Mouse (Mus musculus) adrenal gland, postnatal 4 days (tissue): Measurements from ENCODE around the gene Zbtb22. TPM values are rescaled to one million over a fixed set of nuclear protein-coding genes. Genes with fewer than 3 reads are reported as not detected.

Experiments
- DNase-seq, 2 experiments: peaks; one replicate each; pipeline ENCODE4 v3.0.0; 2021 to 2022; ENCODE audit warnings: low spot score in 2 of 2, mixed read lengths in 2 of 2
- microRNA-seq: library from miRNA; unstranded; fragments of <30 nt; microRNA quantifications from one replicate; pipeline ENCODE4 v1.2.0, GENCODE M21; 2021
- total RNA-seq, 2 experiments: library from RNA; stranded (reverse); gene quantifications; 2 replicates each; pipeline ENCODE4 v1.2.3; 2021

Gene Zbtb22
- total RNA-seq, 2 experiments from 2014 or later, result 43.0 to 47.1 TPM

DNA sequence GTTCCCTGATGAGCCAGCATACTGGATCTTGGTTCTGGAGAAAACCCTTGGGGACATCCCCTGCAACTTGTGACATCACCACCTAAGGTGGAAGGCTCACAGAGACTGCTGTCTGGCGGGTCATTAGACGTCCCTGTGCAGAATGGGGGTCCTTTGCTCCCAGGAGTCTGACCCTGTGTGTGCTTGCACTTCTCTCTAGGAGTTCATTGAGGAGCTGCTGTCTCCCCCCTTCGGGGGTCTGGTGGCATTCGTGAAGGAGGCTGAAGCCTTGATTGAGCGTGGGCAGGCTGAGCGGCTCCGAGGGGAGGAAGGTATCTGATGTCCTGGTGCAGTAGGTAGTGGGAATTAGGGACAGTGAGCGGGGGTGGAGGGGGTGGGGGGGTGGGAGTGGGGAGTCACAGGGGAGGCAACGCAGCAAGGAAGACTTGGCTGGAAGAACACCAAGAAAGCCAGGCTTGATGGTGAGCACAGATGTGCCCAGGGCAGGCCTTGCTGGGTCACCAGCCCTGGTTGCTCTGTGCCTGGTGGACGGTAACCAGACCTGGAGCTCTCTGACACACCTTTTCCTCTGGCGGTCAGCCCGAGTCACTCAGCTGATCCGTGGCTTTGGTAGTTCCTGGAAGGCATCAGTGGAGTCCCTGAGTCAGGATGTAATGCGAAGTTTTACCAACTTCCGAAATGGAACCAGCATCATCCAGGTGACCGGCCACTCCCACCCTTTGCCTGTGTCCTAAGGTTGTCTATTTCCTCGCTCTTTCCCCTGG lies 49.6 kb downstream of the Zbtb22 start:
- no peak for DNase-seq

DNA sequence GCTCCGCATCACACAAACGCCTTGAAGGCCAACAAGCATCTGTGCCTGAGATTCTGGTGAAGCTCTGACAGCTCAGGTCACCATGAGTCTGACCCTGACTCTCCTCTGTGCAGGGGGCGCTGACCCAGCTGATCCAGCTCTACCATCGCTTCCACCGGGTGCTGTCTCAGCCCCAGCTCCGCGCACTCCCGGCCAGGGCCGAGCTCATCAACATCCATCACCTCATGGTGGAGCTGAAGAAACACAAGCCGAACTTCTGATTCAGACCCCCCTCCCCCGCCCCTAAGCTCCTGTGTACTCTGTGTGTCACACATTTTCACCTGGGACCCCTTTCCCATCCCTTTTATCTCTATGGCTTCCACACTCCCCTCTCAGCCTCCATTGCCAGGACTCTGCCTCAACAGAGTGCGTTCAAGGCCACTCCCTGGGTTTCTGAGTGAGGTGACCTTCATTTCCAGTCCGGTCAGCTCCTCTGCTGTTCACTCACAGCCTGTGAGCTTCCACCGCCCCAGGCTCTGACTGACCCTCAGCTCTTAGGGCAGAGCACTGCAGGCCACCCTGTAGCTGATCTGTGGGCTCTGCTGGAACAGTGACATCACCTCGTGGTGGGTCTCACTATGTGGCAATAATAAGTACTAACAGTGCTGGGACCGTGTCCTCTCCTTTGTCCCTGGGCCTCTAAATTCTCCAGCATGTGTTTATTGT lies 50.3 kb downstream of the Zbtb22 start:
- no peak for DNase-seq

DNA sequence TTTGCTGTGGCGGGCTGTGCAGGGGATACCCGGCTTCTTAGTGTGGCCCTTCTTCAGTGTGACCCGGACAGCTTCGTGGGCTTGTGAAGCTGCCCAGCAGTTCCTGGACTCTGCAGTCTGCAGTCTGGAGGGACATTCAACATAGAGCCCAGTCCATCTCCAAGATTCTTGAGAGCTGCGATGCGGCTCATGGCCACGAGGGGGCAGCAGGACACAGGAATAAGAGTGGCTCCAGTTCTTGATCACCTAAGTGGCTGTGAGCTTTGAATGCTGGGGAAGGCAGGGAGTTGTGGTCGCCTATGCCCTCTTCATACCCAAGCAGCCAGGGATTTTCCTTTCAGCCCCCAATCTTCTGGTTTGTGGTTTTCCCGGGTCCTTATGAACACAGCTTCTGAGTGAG lies 52.8 kb downstream of the Zbtb22 start:
- peak in 1 of 2 experiments; percentile 66 for DNase-seq

Small RNA genes lying within 50 kb of the gene (microRNA-seq; reads per million reads assigned to microRNA genes)
- gene Gm27740, result not detected

Other genes with a start within 250 kb of the Zbtb22 start
- gene Hnrnpm, start 229.0 kb upstream of the Zbtb22 start, total RNA-seq, result 100 to 1,000 TPM; 197 to 237 TPM
- 10 to 100 TPM; 85.4 to 85.6 TPM for gene March2, start 197.2 kb upstream of the Zbtb22 start, total RNA-seq
- gene Rab11b, start 155.4 kb upstream of the Zbtb22 start, total RNA-seq, result 100 to 1,000 TPM; 305 to 306 TPM
- 10 to 100 TPM; 43.9 to 68.2 TPM for gene Angptl4, start 134.1 kb upstream of the Zbtb22 start, total RNA-seq
- gene Kank3, start 105.4 kb upstream of the Zbtb22 start, total RNA-seq, result 100 to 1,000 TPM; 117 to 136 TPM
- 1,000 to 10,000 TPM; 1,918 to 2,060 TPM for gene Rps28, start 91.3 kb upstream of the Zbtb22 start, total RNA-seq
- gene Ndufa7, start 91.3 kb upstream of the Zbtb22 start, total RNA-seq, result 100 to 1,000 TPM; 354 to 402 TPM
- gene Cd320, start 72.8 kb upstream of the Zbtb22 start, total RNA-seq, result 10 to 100 TPM; 34.3 to 36.0 TPM
- gene Gm7029, start 42.1 kb upstream of the Zbtb22 start, total RNA-seq, result not detected
- gene Kifc1, start 25.2 kb upstream of the Zbtb22 start, total RNA-seq, result 10 to 100 TPM; 30.5 to 31.0 TPM
- not detected for gene Platr17, start 10.8 kb upstream of the Zbtb22 start, total RNA-seq
- gene Daxx, start 6.5 kb upstream of the Zbtb22 start, total RNA-seq, result 10 to 100 TPM; 34.7 to 37.8 TPM
- gene Tapbp, start within 50 bp of the Zbtb22 start, total RNA-seq, result 100 to 1,000 TPM; 122 to 131 TPM
- 10 to 100 TPM; 87.9 to 94.5 TPM for gene Rgl2, start 13.6 kb downstream of the Zbtb22 start, total RNA-seq
- gene Pfdn6, start 24.4 kb downstream of the Zbtb22 start, total RNA-seq, result 10 to 100 TPM; 96.5 to 98.1 TPM
- gene Wdr46, start 24.8 kb downstream of the Zbtb22 start, total RNA-seq, result 10 to 100 TPM; 35.1 to 35.2 TPM
- 1 to 10 TPM; 7.1 to 7.2 TPM for gene B3galt4, start 35.6 kb downstream of the Zbtb22 start, total RNA-seq
- gene Vps52, start 39.9 kb downstream of the Zbtb22 start, total RNA-seq, result 10 to 100 TPM; 62.8 to 72.5 TPM
- gene Rps18, start 40.1 kb downstream of the Zbtb22 start, total RNA-seq, result 1,000 to 10,000 TPM; 1,180 to 1,281 TPM
- gene H2-K1, start 84.4 kb downstream of the Zbtb22 start, total RNA-seq, result 100 to 1,000 TPM; 173 to 174 TPM
- 10 to 100 TPM; 49.0 to 54.3 TPM for gene Ring1, start 108.8 kb downstream of the Zbtb22 start, total RNA-seq
- 100 to 1,000 TPM; 135 to 144 TPM for gene H2-Ke6, start 112.2 kb downstream of the Zbtb22 start, total RNA-seq
- 100 to 1,000 TPM; 145 to 156 TPM for gene Slc39a7, start 115.8 kb downstream of the Zbtb22 start, total RNA-seq
- 10 to 100 TPM; 74.5 to 78.0 TPM for gene Rxrb, start 115.9 kb downstream of the Zbtb22 start, total RNA-seq
- gene Col11a2, start 123.5 kb downstream of the Zbtb22 start, total RNA-seq, result 1 to 10 TPM; 3.1 to 6.4 TPM
- gene H2-Oa, start 176.4 kb downstream of the Zbtb22 start, total RNA-seq, result under 1 TPM in 1 of 2 experiments, not detected in 1; 0.31 TPM
- gene H2-DMa, start 203.6 kb downstream of the Zbtb22 start, total RNA-seq, result 10 to 100 TPM; 11.2 to 11.7 TPM
- gene Brd2, start 206.7 kb downstream of the Zbtb22 start, total RNA-seq, result 100 to 1,000 TPM; 225 to 226 TPM
- gene H2-DMb2, start 227.4 kb downstream of the Zbtb22 start, total RNA-seq, result 1 to 10 TPM; 1.2 to 3.0 TPM
- gene H2-DMb1, start 237.2 kb downstream of the Zbtb22 start, total RNA-seq, result 1 to 10 TPM; 1.9 to 3.8 TPM